Mouse (Mus musculus): ENCODE data around the gene D5Ertd579e. TPM values are rescaled to one million over a fixed set of nuclear protein-coding genes. Genes with fewer than 3 reads are reported as not detected.

D5Ertd579e gene
- polyA plus RNA-seq, 1 experiment from 2014 or later = 21.9 TPM

- H3K9me3 ChIP-seq (replicated peaks) = no peaks in the 10 kb centered on the region
- ATAC-seq (ENCODE audit: low read depth) (no peak), DNase-seq (no peak)
- no peak overlapping the region for H3K4me2 ChIP-seq
- H3K4me1 ChIP-seq (replicated peaks) = peaks cover 9% of the 10 kb centered on the region
- 89% methylated on average over 9 of the region's 9 CpGs for WGBS (ENCODE audit: insufficient replicate concordance)
- H3K27me3 ChIP-seq = no peaks in the 10 kb centered on the region
- no peak overlapping the region for H3K9ac ChIP-seq
- H3K36me3 ChIP-seq = peaks cover 82% of the 10 kb centered on the region
- 0 out of 2 replicates have a peak overlapping the region, but pooled peaks have one; percentile 6 for H3K27ac ChIP-seq
- no peak overlapping the region for H3K4me3 ChIP-seq (replicated peaks)
Observed at GRCm38 (mm10) chr5:36602028-36602427, 93.8 kb downstream of the D5Ertd579e start.

- H3K27me3 ChIP-seq = no peaks in the 10 kb centered on the region; the same call in 1 of the 2 replicates
- no peaks in the 10 kb centered on the region for H3K9me3 ChIP-seq (replicated peaks)
- peaks cover 77% of the 10 kb centered on the region for H3K36me3 ChIP-seq
- H3K9ac ChIP-seq = no peak overlapping the region
- H3K4me3 ChIP-seq (replicated peaks) = no peak overlapping the region
- no peak overlapping the region for H3K27ac ChIP-seq
- no peak overlapping the region for H3K4me2 ChIP-seq
- 51% methylated on average over 7 of the region's 7 CpGs for WGBS (ENCODE audit: insufficient replicate concordance)
- DNase-seq = no peak
- no peak for ATAC-seq (ENCODE audit: low read depth)
- peaks cover 9% of the 10 kb centered on the region for H3K4me1 ChIP-seq (replicated peaks)
Observed at GRCm38 (mm10) chr5:36601492-36601891, 94.3 kb downstream of the D5Ertd579e start.

GRCm38 (mm10) chr5:36598883-36599282 lies 96.9 kb downstream of the D5Ertd579e start:
- Histone ChIP-seq H3K4me3 (replicated peaks) (no peak overlapping the region), H3K27ac (no peak overlapping the region; the same call in 1 of the 2 replicates), H3K4me1 (replicated peaks) (peaks cover 16% of the 10 kb centered on the region), H3K9me3 (replicated peaks) (no peaks in the 10 kb centered on the region), H3K4me2 (no peak overlapping the region), H3K36me3 (peaks cover 51% of the 10 kb centered on the region), H3K27me3 (no peaks in the 10 kb centered on the region; the same call in 1 of the 2 replicates), H3K9ac (no peak overlapping the region)
- ATAC-seq (ENCODE audit: low read depth) (no peak), DNase-seq (no peak)
- 78% methylated on average over 1 of the region's 1 CpGs for WGBS (ENCODE audit: insufficient replicate concordance)

- H3K9ac ChIP-seq = no peak overlapping the region
- no peak overlapping the region for H3K27ac ChIP-seq
- H3K36me3 ChIP-seq = peaks cover 39% of the 10 kb centered on the region
- no peaks in the 10 kb centered on the region; the same call in 1 of the 2 replicates for H3K27me3 ChIP-seq
- no peak overlapping the region for H3K4me3 ChIP-seq (replicated peaks)
- no peak overlapping the region for H3K4me2 ChIP-seq
- H3K4me1 ChIP-seq (replicated peaks) = peaks cover 16% of the 10 kb centered on the region
- H3K9me3 ChIP-seq (replicated peaks) = no peaks in the 10 kb centered on the region
- ATAC-seq (ENCODE audit: low read depth) (peak; percentile 26), DNase-seq (no peak)
- 7% methylated on average over 4 of the region's 4 CpGs for WGBS (ENCODE audit: insufficient replicate concordance)
Observed at GRCm38 (mm10) chr5:36597653-36598052, 98.2 kb downstream of the D5Ertd579e start.

- no peak for ATAC-seq (ENCODE audit: low read depth)
- Histone ChIP-seq H3K9ac (no peak overlapping the region), H3K4me2 (no peak overlapping the region), H3K36me3 (peaks cover 24% of the 10 kb centered on the region), H3K4me1 (replicated peaks) (peaks cover 16% of the 10 kb centered on the region), H3K9me3 (replicated peaks) (no peaks in the 10 kb centered on the region), H3K27ac (no peak overlapping the region), H3K27me3 (no peaks in the 10 kb centered on the region; the same call in 1 of the 2 replicates), H3K4me3 (replicated peaks) (no peak overlapping the region)
- WGBS (ENCODE audit: insufficient replicate concordance) = 48% methylated on average over 5 of the region's 5 CpGs
- no peak for DNase-seq
Observed at GRCm38 (mm10) chr5:36596225-36596624, 99.6 kb downstream of the D5Ertd579e start.

- WGBS (ENCODE audit: insufficient replicate concordance) = 17% methylated on average over 3 of the region's 3 CpGs
- peaks cover 14% of the 10 kb centered on the region for H3K36me3 ChIP-seq
- no peak overlapping the region for H3K4me2 ChIP-seq
- DNase-seq = no peak
- H3K27me3 ChIP-seq = no peaks in the 10 kb centered on the region; the same call in 1 of the 2 replicates
- peaks cover 16% of the 10 kb centered on the region for H3K4me1 ChIP-seq (replicated peaks)
- H3K27ac ChIP-seq = 0 out of 2 replicates have a peak overlapping the region, but pooled peaks have one; percentile 1
- ATAC-seq (ENCODE audit: low read depth) = 0 out of 2 replicates have a peak, but pooled peaks have one; percentile 10
- no peaks in the 10 kb centered on the region for H3K9me3 ChIP-seq (replicated peaks)
- no peak overlapping the region for H3K4me3 ChIP-seq (replicated peaks)
- H3K9ac ChIP-seq = no peak overlapping the region
Observed at GRCm38 (mm10) chr5:36595115-36595514, 100.7 kb downstream of the D5Ertd579e start.

GRCm38 (mm10) chr5:36594344-36594743 lies 101.5 kb downstream of the D5Ertd579e start:
- H3K36me3 ChIP-seq = peaks cover 6% of the 10 kb centered on the region
- DNase-seq = no peak
- WGBS (ENCODE audit: insufficient replicate concordance) = 69% methylated on average over 3 of the region's 3 CpGs

GRCm38 (mm10) chr5:36593176-36593575 lies 102.6 kb downstream of the D5Ertd579e start, which contains the start of gene Tbc1d14:
Gene Tbc1d14, minus strand, starts transcription at chr5:36593276.
- no peaks in the 10 kb centered on the region; the same call in 1 of the 2 replicates for H3K27me3 ChIP-seq
- H3K27ac ChIP-seq = no peak within 1 kb of the TSS
- H3K4me1 ChIP-seq (replicated peaks) = peaks cover 17% of the 10 kb centered on the region
- H3K4me3 ChIP-seq (replicated peaks) = no peak within 1 kb of the TSS
- DNase-seq (no peak), ATAC-seq (ENCODE audit: low read depth) (no peak)
- H3K9ac ChIP-seq = no peak within 1 kb of the TSS
- no peaks in the 10 kb centered on the region for H3K9me3 ChIP-seq (replicated peaks)
- 68% methylated on average over 5 of the region's 5 CpGs for WGBS (ENCODE audit: insufficient replicate concordance)
- H3K4me2 ChIP-seq = no peak within 1 kb of the TSS
- H3K36me3 ChIP-seq = no peaks in the 10 kb centered on the region

More at GRCm38 (mm10) chr5:36594344-36594743, 101.5 kb downstream of the D5Ertd579e start:
- H3K9me3 ChIP-seq (replicated peaks) = no peaks in the 10 kb centered on the region
- H3K27me3 ChIP-seq = no peaks in the 10 kb centered on the region; the same call in 1 of the 2 replicates
- no peak overlapping the region for H3K4me3 ChIP-seq (replicated peaks)
- no peak overlapping the region for H3K9ac ChIP-seq
- no peak overlapping the region for H3K27ac ChIP-seq
- ATAC-seq (ENCODE audit: low read depth) = no peak
- H3K4me2 ChIP-seq = no peak overlapping the region
- H3K4me1 ChIP-seq (replicated peaks) = peaks cover 16% of the 10 kb centered on the region

- Histone ChIP-seq H3K36me3 (no peaks in the 10 kb centered on the region), H3K9ac (no peak overlapping the region), H3K27ac (no peak overlapping the region; the same call in 1 of the 2 replicates), H3K27me3 (peaks cover 9% of the 10 kb centered on the region), H3K4me2 (no peak overlapping the region), H3K4me1 (replicated peaks) (peaks cover 9% of the 10 kb centered on the region), H3K9me3 (replicated peaks) (no peaks in the 10 kb centered on the region), H3K4me3 (replicated peaks) (no peak overlapping the region)
- ATAC-seq (ENCODE audit: low read depth) = no peak
- no peak for DNase-seq
- 43% methylated on average over 5 of the region's 5 CpGs for WGBS (ENCODE audit: insufficient replicate concordance)
Observed at GRCm38 (mm10) chr5:36590499-36590920, 105.3 kb downstream of the D5Ertd579e start.

GRCm38 (mm10) chr5:36584299-36584698 lies 111.5 kb downstream of the D5Ertd579e start:
- peaks cover 13% of the 10 kb centered on the region for H3K27me3 ChIP-seq
- H3K27ac ChIP-seq = no peak overlapping the region
- H3K4me3 ChIP-seq (replicated peaks) = no peak overlapping the region
- H3K4me1 ChIP-seq (replicated peaks) = peaks cover 35% of the 10 kb centered on the region
- H3K9me3 ChIP-seq (replicated peaks) = no peaks in the 10 kb centered on the region
- H3K4me2 ChIP-seq = no peak overlapping the region
- ATAC-seq (ENCODE audit: low read depth) (no peak), DNase-seq (no peak)
- whole genome bisulfite sequencing (ENCODE audit: insufficient replicate concordance) = 72% methylated on average over 6 of the region's 6 CpGs
- H3K9ac ChIP-seq = no peak overlapping the region
- H3K36me3 ChIP-seq = no peaks in the 10 kb centered on the region

GRCm38 (mm10) chr5:36581924-36582642 lies 113.7 kb downstream of the D5Ertd579e start:
- Histone ChIP-seq H3K9ac (peak overlapping the region; percentile 83), H3K36me3 (no peaks in the 10 kb centered on the region), H3K4me1 (replicated peaks) (peaks cover 38% of the 10 kb centered on the region), H3K27me3 (peaks cover 13% of the 10 kb centered on the region), H3K4me2 (peak overlapping the region; percentile 77), H3K27ac (peak overlapping the region; percentile 84), H3K4me3 (replicated peaks) (peak overlapping the region; percentile 80), H3K9me3 (replicated peaks) (no peaks in the 10 kb centered on the region)
- peak; percentile 94 for ATAC-seq (ENCODE audit: low read depth)
- 2% methylated on average over 54 of the region's 54 CpGs for WGBS (ENCODE audit: insufficient replicate concordance)
- peak; percentile 100 for DNase-seq

All from liver, embryonic 13.5 days (tissue).